9 mouse cellular contexts compared by ENCODE assay signal in the genomic region with DNA sequence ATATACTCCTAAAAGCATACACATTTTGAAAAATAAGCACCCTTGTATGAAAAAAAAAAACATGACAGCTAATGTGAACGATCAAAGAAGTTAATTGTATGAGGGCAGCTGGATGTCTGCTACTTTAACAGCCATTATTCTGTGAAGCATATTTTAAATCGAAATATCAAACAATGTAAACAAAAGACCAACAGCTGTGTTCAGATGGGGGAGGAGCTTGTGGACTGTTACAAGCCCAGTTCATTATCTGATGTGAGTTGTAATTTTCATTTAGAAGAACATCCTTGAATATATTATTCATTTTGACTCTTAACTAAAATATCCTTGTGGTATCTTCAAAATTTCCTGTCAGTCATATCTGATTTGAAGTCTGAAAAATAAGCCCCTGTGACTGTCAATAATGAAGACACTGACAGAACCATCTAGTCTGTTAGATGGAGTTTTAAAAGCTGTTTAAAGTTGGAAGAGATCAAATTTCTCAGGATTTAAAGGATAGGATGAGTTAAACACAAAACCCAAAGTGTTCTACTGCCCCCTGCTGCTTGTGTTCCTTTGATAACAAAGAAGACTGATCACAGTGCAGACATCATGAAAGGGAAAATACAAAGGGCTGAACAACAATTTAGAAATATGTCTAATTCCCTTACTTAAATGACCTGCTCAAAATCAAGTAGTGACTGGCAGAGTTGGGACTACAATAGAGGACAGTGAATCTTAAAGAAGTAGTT. TPM values are rescaled to one million over a fixed set of nuclear protein-coding genes. Genes with fewer than 3 reads are reported as not detected.
DNase-seq lines count a peak whose midpoint lies in the region; ATAC-seq lines count a peak whose summit lies in the region.
"Had no signal": no experiment of that assay in that cellular context is flagged by ENCODE, and none has a peak within 500 bp of the region (broad histone marks: within the 10 kb centered on the region; RNA-seq: fewer than 3 reads in every experiment).

No protein-coding gene starts in this region.

- no peak overlapping the region for H3K27ac ChIP-seq in kidney, embryonic 16.5 days (ENCODE audit: low read length)
- H3K27ac ChIP-seq: neural tube, embryonic 13.5 days had no signal

- H3K4me2 ChIP-seq in kidney, embryonic 16.5 days (replicated peaks; ENCODE audit: low read depth, low read length), result no peak overlapping the region
- H3K4me2 ChIP-seq: neural tube, embryonic 13.5 days had no signal

- no peaks in the 10 kb centered on the region for H3K9me3 ChIP-seq in kidney, embryonic 16.5 days (ENCODE audit: low read length)
- H3K9me3 ChIP-seq: neural tube, embryonic 13.5 days had no signal

- H3K4me3 ChIP-seq in kidney, embryonic 16.5 days (ENCODE audit: low read length), result no peak overlapping the region
- H3K4me3 ChIP-seq: neural tube, embryonic 13.5 days had no signal

- 51% methylated on average over 2 of the region's 2 CpGs for WGBS in kidney, embryonic 16.5 days

- H3K4me1 ChIP-seq in kidney, embryonic 16.5 days (ENCODE audit: insufficient read depth, low read length), result no peaks in the 10 kb centered on the region
- H3K4me1 ChIP-seq: neural tube, embryonic 13.5 days had no signal

- no peaks in the 10 kb centered on the region for H3K36me3 ChIP-seq in kidney, embryonic 16.5 days (ENCODE audit: insufficient read depth, low read length)
- H3K36me3 ChIP-seq: neural tube, embryonic 13.5 days had no signal

- peak; percentile 24 to 37 for DNase-seq in adrenal gland, adult 18-20 months (ENCODE audit: low spot score in 2 of 2)
- no peak for DNase-seq in adrenal gland, adult 8-10 months
- DNase-seq in kidney, postnatal 10 days, result peak; percentile 71
- peak; percentile 58 for DNase-seq in embryo, embryonic 11 days
- DNase-seq in layer of hippocampus, postnatal 25 days (ENCODE audit: extremely low spot score in 1 of 2, low spot score in 1 of 2), result peak; percentile 13 to 74
- peak; percentile 71 for DNase-seq in right cerebral cortex, postnatal 4 days

- H3K9ac ChIP-seq in kidney, embryonic 16.5 days (replicated peaks; ENCODE audit: low read length), result no peak overlapping the region
- H3K9ac ChIP-seq: neural tube, embryonic 13.5 days had no signal

- ATAC-seq in kidney, embryonic 16.5 days (ENCODE audit: low FRiP score, low TSS enrichment), result no peak
- ATAC-seq in activated CD4-positive, CD25-positive, alpha-beta regulatory T cell, adult 4 months, result no peak

- no peaks in the 10 kb centered on the region for H3K27me3 ChIP-seq in kidney, embryonic 16.5 days (ENCODE audit: insufficient read depth, low read length)
- H3K27me3 ChIP-seq: neural tube, embryonic 13.5 days had no signal

RNA-seq across cellular contexts. Expression of gene Tmem47, which starts 14.7 kb away (rescaled TPM):
- 10 to 100 TPM; 18.9 to 24.6 TPM for total RNA-seq in adrenal gland, adult 18-20 months (2021)
- total RNA-seq in adrenal gland, adult 8-10 months (2022), result 10 to 100 TPM; 28.0 to 29.7 (median 28.9) TPM
- 16.6 and 21.3 TPM in 2 replicates for polyA plus RNA-seq in kidney, embryonic 16.5 days (2015; fragmentation: Nextera tagmentation; extraction: Ambion mirVana)
- total RNA-seq in layer of hippocampus, postnatal 25 days (2021), result 10 to 100 TPM; 93.7 to 98.2 TPM
- polyA plus RNA-seq in activated CD4-positive, CD25-positive, alpha-beta regulatory T cell, adult 4 months (2017; shearing (Covaris generic)), result not detected
